ENCODE assay signal across 8 mouse cellular contexts in the genomic region with DNA sequence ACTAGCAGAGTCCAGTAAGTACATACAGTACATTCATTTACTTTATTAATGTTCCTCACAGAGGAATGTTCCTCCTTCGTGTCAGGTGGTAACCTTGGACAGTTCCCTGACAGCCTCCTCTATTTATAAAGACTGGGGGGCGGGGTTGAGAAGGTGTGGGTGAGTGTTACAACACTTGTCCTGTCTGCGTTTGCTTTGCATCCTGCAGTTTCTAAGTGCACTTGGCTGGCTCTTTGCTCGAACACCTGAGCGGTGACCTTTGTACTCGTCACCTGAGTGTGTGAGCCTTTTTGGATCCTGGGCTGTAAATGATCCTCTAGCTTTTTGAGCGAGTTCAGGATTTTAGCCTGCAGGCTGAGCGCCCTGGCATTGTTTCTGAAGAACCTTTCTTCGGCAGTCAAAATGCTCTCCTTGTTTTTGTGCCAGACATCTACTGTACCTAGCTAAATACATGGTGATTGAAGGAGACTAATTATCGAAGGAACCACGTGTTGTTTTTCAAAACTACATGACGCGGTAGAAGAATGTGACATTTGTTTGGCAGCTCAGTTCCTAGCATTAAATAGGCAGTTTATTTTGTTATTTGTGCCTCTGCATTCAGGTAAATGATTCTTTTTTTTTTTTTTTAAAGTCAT. TPM values are rescaled to one million over a fixed set of nuclear protein-coding genes. Genes with fewer than 3 reads are reported as not detected.
A peak's percentile ranks its signal among the peaks of the same experiment; 100 is the strongest.
DNase-seq lines count a peak whose midpoint lies in the region; ATAC-seq and TF ChIP-seq lines count a peak whose summit lies in the region.

No protein-coding gene starts in this region.

- peak; percentile 8 to 15 for DNase-seq in left cerebral cortex, postnatal 14 days (ENCODE audit: low spot score in 2 of 2)
- DNase-seq in left cerebral cortex, adult 18-20 months (ENCODE audit: low spot score in 2 of 2), result no peak
- peak; percentile 21 for DNase-seq in brain, adult 2 months (ENCODE audit: low read depth, low spot score)
- no peak for DNase-seq in forebrain, postnatal 0 days
- DNase-seq in hindbrain, postnatal 0 days (ENCODE audit: low spot score), result peak; percentile 2
- DNase-seq in liver, embryonic 13.5 days, result peak; percentile 26
- no peak for DNase-seq in ovary, postnatal 14 days (ENCODE audit: low spot score)

- no peaks in the 10 kb centered on the region for H3K9me3 ChIP-seq in forebrain, postnatal 0 days (ENCODE audit: low read length)
- H3K9me3 ChIP-seq in hindbrain, postnatal 0 days (ENCODE audit: low read length), result no peaks in the 10 kb centered on the region
- no peaks in the 10 kb centered on the region for H3K9me3 ChIP-seq in liver, embryonic 13.5 days (replicated peaks)

- H3K27ac ChIP-seq in forebrain, postnatal 0 days (ENCODE audit: low read depth, low read length), result no peak overlapping the region
- H3K27ac ChIP-seq in hindbrain, postnatal 0 days, result no peak overlapping the region
- H3K27ac ChIP-seq in liver, embryonic 13.5 days, result peak overlapping the region; percentile 95

- H3K9ac ChIP-seq in forebrain, postnatal 0 days, result peak overlapping the region; percentile 91; the same call in 1 of the 2 replicates
- peak overlapping the region; percentile 85 for H3K9ac ChIP-seq in hindbrain, postnatal 0 days (replicated peaks; ENCODE audit: low read length)
- H3K9ac ChIP-seq in liver, embryonic 13.5 days, result peak overlapping the region; percentile 95

- 10% methylated on average over 13 of the region's 13 CpGs for WGBS in forebrain, postnatal 0 days
- 23% methylated on average over 13 of the region's 13 CpGs for WGBS in hindbrain, postnatal 0 days
- WGBS in liver, embryonic 13.5 days (ENCODE audit: insufficient replicate concordance), result 41% methylated on average over 13 of the region's 13 CpGs

- intact Hi-C loops in left cerebral cortex, postnatal 14 days (cut with DNase I), result no loop called here

- no peak for TF ChIP-seq POLR2A in myocyte (IDR thresholded peaks at IDR 0.05; ENCODE audit: insufficient read length, low read depth)

- no peaks in the 10 kb centered on the region for H3K27me3 ChIP-seq in forebrain, postnatal 0 days (ENCODE audit: insufficient read depth, low read length)
- no peaks in the 10 kb centered on the region for H3K27me3 ChIP-seq in hindbrain, postnatal 0 days (ENCODE audit: insufficient read depth, low read length)
- no peaks in the 10 kb centered on the region; the same call in 1 of the 2 replicates for H3K27me3 ChIP-seq in liver, embryonic 13.5 days
- H3K27me3 ChIP-seq in myocyte (ENCODE audit: control insufficient read depth, insufficient read depth, insufficient read length), result no peaks in the 10 kb centered on the region

- peaks cover 21% of the 10 kb centered on the region; the same call in 1 of the 2 replicates for H3K4me1 ChIP-seq in forebrain, postnatal 0 days (ENCODE audit: insufficient read depth)
- H3K4me1 ChIP-seq in hindbrain, postnatal 0 days (ENCODE audit: insufficient read depth, low read length), result peaks cover 8% of the 10 kb centered on the region
- H3K4me1 ChIP-seq in liver, embryonic 13.5 days (replicated peaks), result peaks cover 41% of the 10 kb centered on the region

- peak overlapping the region; percentile 97 for H3K4me3 ChIP-seq in forebrain, postnatal 0 days (ENCODE audit: low read depth, low read length)
- H3K4me3 ChIP-seq in hindbrain, postnatal 0 days (ENCODE audit: low read length), result peak overlapping the region; percentile 86
- H3K4me3 ChIP-seq in liver, embryonic 13.5 days (replicated peaks), result peak overlapping the region; percentile 89
- peak overlapping the region; percentile 73 for H3K4me3 ChIP-seq in myocyte

- no peak for ATAC-seq in forebrain, postnatal 0 days
- ATAC-seq in hindbrain, postnatal 0 days, result no peak
- ATAC-seq in liver, embryonic 13.5 days (ENCODE audit: low read depth), result no peak

- peak overlapping the region; percentile 92 for H3K4me2 ChIP-seq in forebrain, postnatal 0 days (ENCODE audit: low read depth)
- peak overlapping the region; percentile 65 for H3K4me2 ChIP-seq in hindbrain, postnatal 0 days (ENCODE audit: low read depth, low read length)
- peak overlapping the region; percentile 99 for H3K4me2 ChIP-seq in liver, embryonic 13.5 days
- H3K4me2 ChIP-seq in myocyte (ENCODE audit: low read depth), result peak overlapping the region; percentile 97

- TF ChIP-seq CTCF in forebrain, postnatal 0 days (IDR thresholded peaks at IDR 0.05; ENCODE audit: low read depth), result no peak
- TF ChIP-seq CTCF in hindbrain, postnatal 0 days (IDR thresholded peaks at IDR 0.05; ENCODE audit: low read depth), result no peak

- H3ac ChIP-seq in myocyte (ENCODE audit: control insufficient read depth, insufficient read length), result peak overlapping the region; percentile 65

- peaks cover 49% of the 10 kb centered on the region for H3K79me2 ChIP-seq in myocyte (ENCODE audit: control insufficient read depth, insufficient read depth)

- no peaks in the 10 kb centered on the region for H3K36me3 ChIP-seq in forebrain, postnatal 0 days (ENCODE audit: insufficient read depth)
- no peaks in the 10 kb centered on the region for H3K36me3 ChIP-seq in hindbrain, postnatal 0 days (ENCODE audit: insufficient read depth, low read length)
- H3K36me3 ChIP-seq in liver, embryonic 13.5 days, result peaks cover 5% of the 10 kb centered on the region; the same call in 1 of the 2 replicates
- H3K36me3 ChIP-seq in myocyte (ENCODE audit: control insufficient read depth, insufficient read depth), result no peaks in the 10 kb centered on the region

TF ChIP-seq in myocyte, 11 proteins besides CTCF, POLR2A, EP300 and RAD21:
- no peak for TF ChIP-seq POLR2AphosphoS2 (IDR thresholded peaks at IDR 0.05; ENCODE audit: insufficient read length, low read depth)
- TF ChIP-seq MYOD1 (IDR thresholded peaks at IDR 0.05; ENCODE audit: control insufficient read depth in 1 of 3, insufficient read length in 2 of 3, low read depth in 2 of 3), result no peak
- no peak for TF ChIP-seq USF1 (IDR thresholded peaks at IDR 0.05; ENCODE audit: low read depth)

RNA-seq across cellular contexts. Expression of gene Spag9, which starts 1.4 kb away (rescaled TPM):
- total RNA-seq in left cerebral cortex, postnatal 14 days (2021), result 100 to 1,000 TPM; 257 to 273 TPM
- 100 to 1,000 TPM; 267 to 275 TPM for total RNA-seq in left cerebral cortex, adult 18-20 months (2021)
- 127 and 155 TPM in 2 replicates for total RNA-seq in forebrain, postnatal 0 days (2014; rRNA removed)
- 50.0 and 67.1 TPM in 2 replicates for polyA plus RNA-seq in forebrain, postnatal 0 days (2015; fragmentation: Nextera tagmentation; extraction: Ambion mirVana)
- 110 and 114 TPM in 2 replicates for total RNA-seq in hindbrain, postnatal 0 days (2014; rRNA removed)
- 84.8 and 89.1 TPM in 2 replicates for polyA plus RNA-seq in hindbrain, postnatal 0 days (2015; fragmentation: Nextera tagmentation; extraction: Ambion mirVana)
- polyA plus RNA-seq in liver, embryonic 13.5 days (2015; fragmentation: Nextera tagmentation; extraction: Ambion mirVana), result 9.1 and 10.0 TPM in 2 replicates
- 16.9 TPM for polyA plus RNA-seq in myocyte (2012; fragmentation: generic; extraction: Trizol)

RNA-seq across cellular contexts. Expression of gene Nme1, which starts 28.9 kb away (rescaled TPM):
- 100 to 1,000 TPM; 104 to 109 TPM for total RNA-seq in left cerebral cortex, postnatal 14 days (2021)
- 100 to 1,000 TPM; 108 to 123 TPM for total RNA-seq in left cerebral cortex, adult 18-20 months (2021)
- total RNA-seq in forebrain, postnatal 0 days (2014; rRNA removed), result 60.0 and 103 TPM in 2 replicates
- 361 and 415 TPM in 2 replicates for polyA plus RNA-seq in forebrain, postnatal 0 days (2015; fragmentation: Nextera tagmentation; extraction: Ambion mirVana)
- total RNA-seq in hindbrain, postnatal 0 days (2014; rRNA removed), result 44.8 and 49.7 TPM in 2 replicates
- 309 and 356 TPM in 2 replicates for polyA plus RNA-seq in hindbrain, postnatal 0 days (2015; fragmentation: Nextera tagmentation; extraction: Ambion mirVana)
- polyA plus RNA-seq in liver, embryonic 13.5 days (2015; fragmentation: Nextera tagmentation; extraction: Ambion mirVana), result 177 and 207 TPM in 2 replicates
- 48.7 TPM for polyA plus RNA-seq in myocyte (2012; fragmentation: generic; extraction: Trizol)

RNA-seq across cellular contexts. Expression of gene Gm20390, which starts 29.2 kb away (rescaled TPM):
- total RNA-seq in left cerebral cortex, postnatal 14 days (2021), result 100 to 1,000 TPM; 131 to 161 TPM
- 100 to 1,000 TPM; 105 to 113 TPM for total RNA-seq in left cerebral cortex, adult 18-20 months (2021)
- total RNA-seq in forebrain, postnatal 0 days (2014; rRNA removed), result 90.4 and 115 TPM in 2 replicates
- 448 and 574 TPM in 2 replicates for polyA plus RNA-seq in forebrain, postnatal 0 days (2015; fragmentation: Nextera tagmentation; extraction: Ambion mirVana)
- 124 and 128 TPM in 2 replicates for total RNA-seq in hindbrain, postnatal 0 days (2014; rRNA removed)
- 402 and 417 TPM in 2 replicates for polyA plus RNA-seq in hindbrain, postnatal 0 days (2015; fragmentation: Nextera tagmentation; extraction: Ambion mirVana)
- 247 and 263 TPM in 2 replicates for polyA plus RNA-seq in liver, embryonic 13.5 days (2015; fragmentation: Nextera tagmentation; extraction: Ambion mirVana)
- polyA plus RNA-seq in myocyte (2012; fragmentation: generic; extraction: Trizol), result 258 TPM

RNA-seq across cellular contexts. Expression of gene Nme2, which starts 41.2 kb away (rescaled TPM):
- total RNA-seq in left cerebral cortex, postnatal 14 days (2021), result 100 to 1,000 TPM in 1 of 2 experiments, 10 to 100 TPM in 1; 93.0 to 113 TPM
- total RNA-seq in left cerebral cortex, adult 18-20 months (2021), result 10 to 100 TPM; 65.5 to 77.6 TPM
- 299 and 495 TPM in 2 replicates for total RNA-seq in forebrain, postnatal 0 days (2014; rRNA removed)
- 195 and 278 TPM in 2 replicates for polyA plus RNA-seq in forebrain, postnatal 0 days (2015; fragmentation: Nextera tagmentation; extraction: Ambion mirVana)
- total RNA-seq in hindbrain, postnatal 0 days (2014; rRNA removed), result 302 and 328 TPM in 2 replicates
- polyA plus RNA-seq in hindbrain, postnatal 0 days (2015; fragmentation: Nextera tagmentation; extraction: Ambion mirVana), result 138 and 161 TPM in 2 replicates
- 81.5 and 82.6 TPM in 2 replicates for polyA plus RNA-seq in liver, embryonic 13.5 days (2015; fragmentation: Nextera tagmentation; extraction: Ambion mirVana)
- polyA plus RNA-seq in myocyte (2012; fragmentation: generic; extraction: Trizol), result 1,152 TPM

Comparison
In these comparisons a context has a peak if more than half of its experiments do, and no peak if none do; other contexts are left out.
1. DNase-seq: peak in left cerebral cortex, postnatal 14 days (2 of 2), brain, adult 2 months (single experiment), hindbrain, postnatal 0 days (single experiment) and liver, embryonic 13.5 days (single experiment); none in left cerebral cortex, adult 18-20 months (0 of 2), forebrain, postnatal 0 days (single experiment) and ovary, postnatal 14 days (single experiment).
2. Peak in every context shown above with its lines, with median percentiles within 50 percentile points of each other: H3K4me2 ChIP-seq, H3K4me3 ChIP-seq and H3K9ac ChIP-seq.